Mouse (Mus musculus): ENCODE measurements at regions not wholly inside any gene's neighbourhood (a gene's known extent, or its start where the extent isn't known, plus 50 kb on each side); places are given as distances from the start of the nearest gene placed in this dataset.

DNA sequence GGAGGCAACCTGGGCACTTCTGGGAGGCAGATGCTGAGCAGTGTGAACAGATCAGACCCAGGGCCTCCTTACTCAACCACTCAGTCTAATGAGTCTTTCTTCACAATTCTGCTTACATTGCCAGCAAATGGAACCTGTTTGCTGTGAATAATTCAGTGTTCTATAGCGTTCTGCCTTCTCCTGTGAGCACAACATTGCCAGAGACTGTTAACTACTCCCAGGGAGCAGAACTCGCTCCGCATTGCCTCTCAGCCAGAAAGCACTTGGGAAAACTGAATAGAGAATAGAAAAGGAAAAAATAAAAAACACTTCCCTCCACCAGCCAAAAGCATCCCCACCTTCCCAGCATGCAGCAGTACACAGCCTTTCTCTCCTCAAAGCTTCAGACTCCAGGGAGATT, 51.5 kb downstream of the Aym1 start:
- DNase-seq = no peak

- DNase-seq = no peak
These were observed 53.9 kb downstream of the Aym1 start for GRCm38 (mm10) chr5:113410963-113411362.

- DNase-seq = peak in 1 of 2 experiments; percentile 11
These were observed 57.5 kb downstream of the Aym1 start for GRCm38 (mm10) chr5:113414639-113415038.

DNA sequence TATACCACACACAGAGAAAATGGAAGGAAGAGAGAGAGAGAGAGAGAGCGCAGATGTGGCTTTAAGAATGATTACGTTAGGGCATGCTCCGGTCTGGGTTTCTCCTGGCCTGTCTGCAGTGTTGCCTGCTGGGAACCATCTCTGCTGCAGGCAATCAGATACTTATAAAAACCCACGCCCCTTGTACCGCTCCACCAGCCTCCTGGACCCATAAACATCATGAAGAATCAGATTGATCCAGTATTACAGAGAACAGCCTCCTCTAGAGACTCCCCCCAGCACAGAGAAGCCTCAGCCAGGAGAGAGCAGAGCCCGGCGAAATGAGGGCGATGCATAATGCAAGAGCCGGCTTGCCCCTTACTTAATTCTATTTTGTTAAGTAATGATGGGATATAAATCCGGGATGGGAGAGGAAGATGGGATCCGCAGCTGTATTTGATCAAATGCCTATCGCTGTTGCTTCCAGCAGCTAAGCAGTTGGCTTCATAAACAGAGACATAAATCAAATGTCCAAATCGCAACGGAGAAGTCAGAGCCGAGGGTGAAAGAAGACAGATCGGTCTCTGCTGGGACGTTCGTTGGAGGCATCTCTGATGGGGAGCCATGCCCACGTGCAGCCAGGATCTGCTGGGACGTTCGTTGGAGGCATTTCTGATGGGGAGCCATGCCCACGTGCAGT, 61.4 kb downstream of the Aym1 start:
- no peak for DNase-seq

GRCm38 (mm10) chr5:113420619-113421018, 63.5 kb downstream of the Aym1 start:
- no peak for DNase-seq

GRCm38 (mm10) chr5:113421993-113422725, 65.1 kb downstream of the Aym1 start:
- no peak for DNase-seq

DNA sequence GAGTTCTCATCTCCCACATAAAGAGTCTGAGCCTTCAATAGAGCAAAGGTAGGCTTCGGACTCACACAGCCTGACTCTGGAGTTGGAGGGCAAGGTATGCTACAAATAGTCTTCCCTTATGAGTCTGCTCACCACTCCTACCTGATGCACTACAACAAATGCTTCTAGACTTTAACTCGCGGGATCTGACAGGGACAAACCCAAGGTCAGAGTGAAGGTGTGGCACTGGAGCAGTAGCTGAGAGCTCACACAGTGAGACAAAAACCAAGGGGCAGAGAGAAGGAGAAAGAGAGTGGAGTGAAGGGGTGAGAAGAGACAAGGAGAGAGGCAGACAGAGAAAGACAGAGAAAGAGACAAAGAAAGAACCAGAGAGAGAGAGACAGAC, 65.6 kb downstream of the Aym1 start:
- DNase-seq = no peak

- DNase-seq = no peak
These were observed 62.4 kb upstream of the Wscd2 start for GRCm38 (mm10) chr5:113427779-113428178.

DNA sequence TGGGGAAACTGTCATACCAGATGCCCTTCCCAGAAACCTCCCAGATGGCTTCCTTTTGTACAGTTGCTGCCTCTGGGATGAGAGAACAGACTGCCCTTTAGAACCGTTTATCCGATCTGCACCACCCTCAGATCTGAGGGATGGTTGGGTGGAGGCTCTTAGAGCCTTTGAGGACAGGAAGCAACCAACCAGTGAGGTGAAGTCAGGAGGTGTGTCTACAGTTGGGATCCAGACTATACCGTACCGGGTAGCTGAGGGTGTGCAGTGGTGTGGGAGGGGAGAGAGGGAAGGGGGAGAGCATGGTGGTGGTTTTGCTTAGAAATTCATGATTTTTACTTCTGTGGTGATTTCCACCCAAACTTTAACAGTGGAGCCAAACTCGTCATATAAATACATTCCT, 58.8 kb upstream of the Wscd2 start:
- no peak for DNase-seq

DNA sequence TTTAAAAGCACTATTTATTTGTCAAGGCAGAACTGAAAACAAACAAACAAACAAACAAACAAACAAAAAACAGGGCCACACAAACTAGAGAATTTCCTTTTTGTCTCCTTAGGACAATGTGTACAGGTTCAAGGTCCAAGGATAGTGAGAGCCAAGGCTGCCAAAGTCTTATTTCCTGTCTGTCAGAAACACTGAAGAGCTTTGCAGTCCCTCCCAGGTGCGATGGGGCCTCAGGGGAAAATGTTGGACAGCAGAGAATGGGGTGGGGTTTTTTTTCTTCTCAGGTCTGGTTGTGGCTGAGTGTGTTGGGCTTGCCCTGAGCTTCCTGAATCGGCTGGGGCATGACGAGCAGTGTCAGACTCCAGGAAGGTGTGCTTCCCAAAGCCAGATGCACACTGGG, 53.1 kb upstream of the Wscd2 start:
- no peak for DNase-seq
